Mouse (Mus musculus) olfactory bulb, adult 2 months (tissue): ENCODE results near the gene Cdyl.

ENCODE experiments used
- CTCF ChIP-seq: fragments of 200-500 bp; IDR thresholded peaks from 2 replicates; pipeline ENCODE4 v1.5.1; 2012; ENCODE audit warnings: low read depth, mild to moderate bottlenecking, low read length, moderate library complexity; ENCODE audit not compliant: insufficient read depth
- POLR2A ChIP-seq: fragments of 200-500 bp; IDR thresholded peaks from 2 replicates; pipeline ENCODE4 v1.6.1; 2012; ENCODE audit warnings: mild to moderate bottlenecking, low read depth, low read length, moderate library complexity; ENCODE audit not compliant: insufficient read depth

DNA sequence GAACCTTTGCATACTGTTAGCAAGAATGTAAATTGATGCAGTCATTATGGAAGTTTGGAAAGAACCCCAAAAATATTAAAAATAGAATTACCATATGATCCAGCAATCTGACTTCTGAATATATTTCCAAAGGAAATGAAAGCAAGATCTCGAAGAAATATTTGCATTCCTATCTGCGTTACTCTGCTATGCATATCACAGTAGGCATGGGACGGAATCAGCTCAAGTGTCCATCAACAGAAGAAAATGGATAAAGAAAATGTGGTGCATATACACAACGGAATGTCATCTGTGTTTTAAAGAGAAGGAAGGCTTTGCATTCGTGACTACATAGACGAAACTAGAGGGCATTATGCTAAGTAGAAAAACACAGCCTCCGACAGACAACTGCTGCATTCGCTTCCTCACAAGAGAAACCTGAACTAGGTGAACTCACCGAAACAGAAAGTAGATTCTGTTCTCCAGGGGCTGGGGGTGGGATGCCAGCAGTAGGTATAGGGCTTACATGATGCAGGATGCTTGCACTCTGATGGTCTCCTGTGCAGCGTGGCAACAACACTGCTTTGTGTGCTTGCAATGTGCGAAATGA is 9.3 kb upstream of the Cdyl start:
- TF ChIP-seq CTCF (no peak), POLR2A (no peak)
